Mouse (Mus musculus) testis, adult 2 months (tissue): ENCODE data around the gene Mindy4. TPM values are rescaled to one million over a fixed set of nuclear protein-coding genes. Genes with fewer than 3 reads are reported as not detected.

Source experiments
- H3K27ac ChIP-seq: fragments of 200-500 bp; 2 replicates; pipeline ENCODE4 v1.5.1; 2012; ENCODE audit warnings: low read depth, low read length; ENCODE audit not compliant: control insufficient read depth, insufficient read depth
- H3K27me3 ChIP-seq: fragments of 200-500 bp; 2 replicates; pipeline ENCODE4 v1.6.1; 2012; ENCODE audit warnings: mild to moderate bottlenecking, low read length, moderate library complexity; ENCODE audit not compliant: control insufficient read depth, insufficient read depth
- H3K36me3 ChIP-seq: fragments of 200-500 bp; 2 replicates; pipeline ENCODE4 v1.6.1; 2012; ENCODE audit warnings: mild to moderate bottlenecking, low read length; ENCODE audit not compliant: control insufficient read depth, insufficient read depth
- H3K4me1 ChIP-seq: fragments of 200-500 bp; 2 replicates; pipeline ENCODE4 v1.6.1; 2012; ENCODE audit warnings: low read length; ENCODE audit not compliant: control insufficient read depth, insufficient read depth
- H3K4me3 ChIP-seq: fragments of 200-500 bp; 2 replicates; pipeline ENCODE4 v1.5.1; 2012; ENCODE audit warnings: low read depth, mild to moderate bottlenecking, low read length, moderate library complexity, mixed read lengths; ENCODE audit not compliant: control insufficient read depth
- CTCF ChIP-seq: fragments of 200-500 bp; IDR thresholded peaks from 2 replicates; pipeline ENCODE4 v1.5.1; 2012; ENCODE audit warnings: low read depth, mild to moderate bottlenecking, inconsistent platforms, low read length, moderate library complexity; ENCODE audit not compliant: control insufficient read depth, insufficient read depth, insufficient replicate concordance
- POLR2A ChIP-seq: fragments of 200-500 bp; IDR thresholded peaks from 2 replicates; pipeline ENCODE4 v1.6.1; 2012; ENCODE audit warnings: low read depth, mild to moderate bottlenecking, inconsistent platforms, low read length, moderate library complexity; ENCODE audit not compliant: control insufficient read depth
- polyA plus RNA-seq: library from polyadenylated mRNA; depleted of rRNA; stranded (reverse); fragments of >200 nt; gene quantifications from 2 replicates; pipeline ENCODE4 v1.2.3, GENCODE M21; 2012

The Mindy4 gene
- polyA plus RNA-seq, 1 experiment = 61.8 TPM

DNA sequence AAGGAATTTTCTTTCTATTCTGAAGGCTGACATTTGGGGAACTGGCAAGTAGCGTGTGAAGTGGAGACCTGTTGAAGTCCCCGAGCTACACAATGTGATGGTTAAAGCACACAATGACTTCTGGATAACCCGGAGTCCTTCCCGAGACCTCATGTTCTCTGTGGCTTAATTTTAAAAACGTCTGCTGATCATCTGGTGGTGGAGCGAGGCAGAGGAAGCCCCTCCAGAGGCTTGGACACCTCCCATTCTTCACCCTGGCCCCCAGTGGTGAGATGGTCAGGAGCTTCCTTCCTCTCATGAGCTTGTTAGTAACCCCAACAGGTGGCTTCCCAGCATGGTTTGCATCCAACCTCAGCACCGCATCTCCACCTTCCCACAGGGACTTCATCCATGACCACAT is 43.3 kb downstream of the Mindy4 start:
- TF ChIP-seq POLR2A = peak; percentile 27; the same call in 1 of the 2 replicates
- TF ChIP-seq CTCF = no peak
- Histone ChIP-seq H3K36me3 (no peaks in the 10 kb centered on the region; the same call in 1 of the 2 replicates), H3K27me3 (no peaks in the 10 kb centered on the region), H3K27ac (no peak overlapping the region), H3K4me3 (no peak overlapping the region), H3K4me1 (no peaks in the 10 kb centered on the region)

DNA sequence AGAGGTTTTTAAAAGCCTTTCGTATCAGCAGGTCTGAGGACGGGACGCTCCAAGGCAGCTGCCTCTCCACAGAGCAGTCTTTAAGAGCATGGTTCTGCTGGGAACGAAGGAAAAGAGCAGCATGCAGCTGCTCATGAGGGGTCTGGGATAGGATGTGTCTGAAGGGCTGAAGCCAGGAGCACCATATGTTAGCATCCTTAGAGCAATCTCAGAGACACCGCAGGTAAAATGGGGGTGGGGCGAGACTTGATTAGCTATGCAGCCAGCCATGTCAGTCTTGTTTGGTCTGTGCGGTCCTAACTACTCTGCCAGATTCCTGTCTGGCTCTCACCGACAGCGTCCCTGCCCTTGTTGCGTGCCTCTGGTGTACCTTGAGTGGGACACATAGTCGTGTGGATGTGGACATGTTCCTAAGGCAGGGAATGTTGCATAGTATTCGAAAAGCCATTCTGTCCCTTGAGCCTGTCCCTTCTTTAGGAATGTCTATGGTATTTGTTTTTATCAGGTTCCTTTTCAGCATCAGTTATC is 43.8 kb downstream of the Mindy4 start:
- H3K27me3 ChIP-seq = no peaks in the 10 kb centered on the region
- no peak overlapping the region for H3K4me3 ChIP-seq
- H3K27ac ChIP-seq = no peak overlapping the region
- no peaks in the 10 kb centered on the region; the same call in 1 of the 2 replicates for H3K4me1 ChIP-seq
- H3K36me3 ChIP-seq = no peaks in the 10 kb centered on the region; the same call in 1 of the 2 replicates
- TF ChIP-seq POLR2A (no peak), CTCF (no peak)

- no peaks in the 10 kb centered on the region for H3K27me3 ChIP-seq
- no peaks in the 10 kb centered on the region; the same call in 1 of the 2 replicates for H3K4me1 ChIP-seq
- no peak overlapping the region for H3K4me3 ChIP-seq
- H3K36me3 ChIP-seq = no peaks in the 10 kb centered on the region; the same call in 1 of the 2 replicates
- peak; percentile 34; the same call in 1 of the 2 replicates for TF ChIP-seq CTCF
- no peak for TF ChIP-seq POLR2A
- no peak overlapping the region for H3K27ac ChIP-seq
Observed at GRCm38 (mm10) chr6:55249263-55249662, 46.1 kb downstream of the Mindy4 start.

GRCm38 (mm10) chr6:55250809-55251208 is 47.6 kb downstream of the Mindy4 start:
- no peaks in the 10 kb centered on the region for H3K27me3 ChIP-seq
- H3K4me1 ChIP-seq = no peaks in the 10 kb centered on the region; the same call in 1 of the 2 replicates
- TF ChIP-seq POLR2A (no peak), CTCF (no peak)
- no peak overlapping the region for H3K27ac ChIP-seq
- H3K4me3 ChIP-seq = no peak overlapping the region
- no peaks in the 10 kb centered on the region; the same call in 1 of the 2 replicates for H3K36me3 ChIP-seq

- no peaks in the 10 kb centered on the region; the same call in 1 of the 2 replicates for H3K36me3 ChIP-seq
- no peaks in the 10 kb centered on the region for H3K27me3 ChIP-seq
- no peaks in the 10 kb centered on the region; the same call in 1 of the 2 replicates for H3K4me1 ChIP-seq
- H3K27ac ChIP-seq = no peak overlapping the region
- H3K4me3 ChIP-seq = no peak overlapping the region
- TF ChIP-seq CTCF = no peak
- no peak for TF ChIP-seq POLR2A
Observed at GRCm38 (mm10) chr6:55251596-55251995, 48.4 kb downstream of the Mindy4 start.

DNA sequence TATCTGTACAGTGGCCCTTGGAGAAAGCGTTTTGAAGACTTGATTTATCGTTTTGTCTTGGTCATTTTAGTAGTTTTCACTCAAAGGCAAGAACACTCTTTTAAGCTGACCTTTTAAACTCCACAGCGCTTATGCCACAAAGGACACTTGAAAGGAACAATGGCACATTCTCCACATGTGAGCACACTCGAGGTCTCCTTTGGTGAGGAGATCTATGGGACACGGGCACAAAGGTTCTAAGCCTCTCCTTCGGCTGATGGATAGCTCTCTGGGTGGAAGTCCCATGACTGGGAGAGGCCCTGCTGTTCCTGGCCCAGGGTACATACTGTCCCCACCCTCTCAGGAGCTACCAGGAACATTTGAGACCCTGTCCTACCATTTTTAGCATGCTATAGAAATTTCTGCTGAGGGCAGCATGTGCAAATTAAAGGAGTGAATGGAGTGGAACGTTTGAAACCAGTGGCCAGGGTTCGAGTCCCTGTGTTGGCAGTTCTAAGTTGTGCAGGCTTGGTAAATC is 49.6 kb downstream of the Mindy4 start:
- H3K27me3 ChIP-seq = no peaks in the 10 kb centered on the region
- no peaks in the 10 kb centered on the region; the same call in none of the 2 replicates for H3K36me3 ChIP-seq
- TF ChIP-seq CTCF = no peak
- TF ChIP-seq POLR2A = no peak
- H3K4me3 ChIP-seq = no peak overlapping the region
- H3K4me1 ChIP-seq = no peaks in the 10 kb centered on the region; the same call in 1 of the 2 replicates
- H3K27ac ChIP-seq = no peak overlapping the region

GRCm38 (mm10) chr6:55256500-55257191 is 53.5 kb downstream of the Mindy4 start:
- H3K27me3 ChIP-seq = no peaks in the 10 kb centered on the region
- H3K27ac ChIP-seq = no peak overlapping the region
- H3K4me3 ChIP-seq = no peak overlapping the region
- no peaks in the 10 kb centered on the region; the same call in none of the 2 replicates for H3K36me3 ChIP-seq
- H3K4me1 ChIP-seq = no peaks in the 10 kb centered on the region; the same call in 1 of the 2 replicates
- TF ChIP-seq POLR2A = no peak
